Mouse (Mus musculus): Measurements from ENCODE around the gene Cables2. TPM values are rescaled to one million over a fixed set of nuclear protein-coding genes. Genes with fewer than 3 reads are reported as not detected.

Cables2 gene
- 12.2 and 16.3 TPM in 2 replicates for polyA plus RNA-seq (2011; ENCODE audit: insufficient read depth, insufficient read length, low replicate concordance, missing spikeins)

- Histone ChIP-seq H3K4me3 (replicated peaks; ENCODE audit: control insufficient read depth, low read depth, low read length) (peak within 1 kb of the TSS; percentile 80), H3K27ac (ENCODE audit: control insufficient read depth, insufficient read depth, low read depth, low read length, poor library complexity) (peak within 1 kb of the TSS; percentile 84), H3K4me1 (ENCODE audit: control insufficient read depth, insufficient read depth, low read length) (peaks cover 22% of the 10 kb centered on the region)
- TF ChIP-seq CTCF (IDR thresholded peaks at IDR 0.05; ENCODE audit: control insufficient read depth, insufficient read depth, low read length) (no peak), POLR2A (IDR thresholded peaks at IDR 0.05; ENCODE audit: borderline replicate concordance, control insufficient read depth, low read depth, low read length) (peak; percentile 15; the same call in 1 of the 2 replicates)
- 2% methylated on average over 67 of the region's 68 CpGs for WGBS
Observed at GRCm38 (mm10) chr2:180273394-180274244, at the start of gene Cables2. Cables2 (minus strand) TSS chr2:180273496.

GRCm38 (mm10) chr2:180322674-180323355 lies 49.5 kb upstream of the Cables2 start:
- TF ChIP-seq POLR2A (IDR thresholded peaks at IDR 0.05; ENCODE audit: borderline replicate concordance, control insufficient read depth, low read depth, low read length) (no peak), CTCF (IDR thresholded peaks at IDR 0.05; ENCODE audit: control insufficient read depth, insufficient read depth, low read length) (no peak)
- no peaks in the 10 kb centered on the region for H3K4me1 ChIP-seq (ENCODE audit: control insufficient read depth, insufficient read depth, low read length)
- no peak overlapping the region for H3K4me3 ChIP-seq (replicated peaks; ENCODE audit: control insufficient read depth, low read depth, low read length)
- WGBS: 77% methylated on average over 14 of the region's 14 CpGs
- no peak overlapping the region for H3K27ac ChIP-seq (ENCODE audit: control insufficient read depth, insufficient read depth, low read depth, low read length, poor library complexity)

GRCm38 (mm10) chr2:180320216-180320615 lies 46.9 kb upstream of the Cables2 start:
- Histone ChIP-seq H3K4me3 (replicated peaks; ENCODE audit: control insufficient read depth, low read depth, low read length) (no peak overlapping the region), H3K4me1 (ENCODE audit: control insufficient read depth, insufficient read depth, low read length) (no peaks in the 10 kb centered on the region), H3K27ac (ENCODE audit: control insufficient read depth, insufficient read depth, low read depth, low read length, poor library complexity) (no peak overlapping the region)
- 77% methylated on average over 4 of the region's 4 CpGs for WGBS
- TF ChIP-seq POLR2A (IDR thresholded peaks at IDR 0.05; ENCODE audit: borderline replicate concordance, control insufficient read depth, low read depth, low read length): no peak
- no peak for TF ChIP-seq CTCF (IDR thresholded peaks at IDR 0.05; ENCODE audit: control insufficient read depth, insufficient read depth, low read length)

- Histone ChIP-seq H3K4me1 (ENCODE audit: control insufficient read depth, insufficient read depth, low read length) (no peaks in the 10 kb centered on the region), H3K4me3 (replicated peaks; ENCODE audit: control insufficient read depth, low read depth, low read length) (no peak overlapping the region), H3K27ac (ENCODE audit: control insufficient read depth, insufficient read depth, low read depth, low read length, poor library complexity) (no peak overlapping the region)
- TF ChIP-seq CTCF (IDR thresholded peaks at IDR 0.05; ENCODE audit: control insufficient read depth, insufficient read depth, low read length) (no peak), POLR2A (IDR thresholded peaks at IDR 0.05; ENCODE audit: borderline replicate concordance, control insufficient read depth, low read depth, low read length) (no peak)
- 80% methylated on average over 7 of the region's 7 CpGs for WGBS
Observed at GRCm38 (mm10) chr2:180317591-180317990, 44.3 kb upstream of the Cables2 start.

- H3K4me1 ChIP-seq (ENCODE audit: control insufficient read depth, insufficient read depth, low read length): no peaks in the 10 kb centered on the region
- no peak overlapping the region for H3K27ac ChIP-seq (ENCODE audit: control insufficient read depth, insufficient read depth, low read depth, low read length, poor library complexity)
- H3K4me3 ChIP-seq (replicated peaks; ENCODE audit: control insufficient read depth, low read depth, low read length): no peak overlapping the region
- no peak for TF ChIP-seq POLR2A (IDR thresholded peaks at IDR 0.05; ENCODE audit: borderline replicate concordance, control insufficient read depth, low read depth, low read length)
- 58% methylated on average over 2 of the region's 2 CpGs for WGBS
Observed at GRCm38 (mm10) chr2:180314292-180314691, 41.0 kb upstream of the Cables2 start.

DNA sequence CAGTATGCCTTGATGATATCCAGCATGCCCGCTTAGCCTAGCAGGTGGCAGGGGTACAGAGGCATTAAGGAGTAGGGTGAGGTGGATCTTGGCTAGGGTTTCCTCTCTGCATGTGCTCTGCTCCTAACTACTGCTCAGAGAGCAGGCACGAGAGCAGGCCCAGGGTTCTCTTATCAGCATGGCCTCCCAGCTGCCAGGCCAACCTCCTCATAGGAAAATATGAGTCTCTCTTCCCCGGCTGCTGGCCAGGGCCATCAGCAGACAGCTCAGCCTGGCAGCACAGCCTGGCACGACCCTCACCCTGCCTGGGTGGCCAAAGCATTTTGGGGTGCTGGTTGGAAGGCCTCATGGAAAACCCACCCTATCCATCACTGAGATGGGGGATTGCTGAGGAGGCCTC lies 37.9 kb upstream of the Cables2 start:
- WGBS: 74% methylated on average over 4 of the region's 4 CpGs
- Histone ChIP-seq H3K4me1 (ENCODE audit: control insufficient read depth, insufficient read depth, low read length) (no peaks in the 10 kb centered on the region), H3K4me3 (replicated peaks; ENCODE audit: control insufficient read depth, low read depth, low read length) (no peak overlapping the region), H3K27ac (ENCODE audit: control insufficient read depth, insufficient read depth, low read depth, low read length, poor library complexity) (no peak overlapping the region)
- TF ChIP-seq POLR2A (IDR thresholded peaks at IDR 0.05; ENCODE audit: borderline replicate concordance, control insufficient read depth, low read depth, low read length): no peak
- no peak for TF ChIP-seq CTCF (IDR thresholded peaks at IDR 0.05; ENCODE audit: control insufficient read depth, insufficient read depth, low read length)

DNA sequence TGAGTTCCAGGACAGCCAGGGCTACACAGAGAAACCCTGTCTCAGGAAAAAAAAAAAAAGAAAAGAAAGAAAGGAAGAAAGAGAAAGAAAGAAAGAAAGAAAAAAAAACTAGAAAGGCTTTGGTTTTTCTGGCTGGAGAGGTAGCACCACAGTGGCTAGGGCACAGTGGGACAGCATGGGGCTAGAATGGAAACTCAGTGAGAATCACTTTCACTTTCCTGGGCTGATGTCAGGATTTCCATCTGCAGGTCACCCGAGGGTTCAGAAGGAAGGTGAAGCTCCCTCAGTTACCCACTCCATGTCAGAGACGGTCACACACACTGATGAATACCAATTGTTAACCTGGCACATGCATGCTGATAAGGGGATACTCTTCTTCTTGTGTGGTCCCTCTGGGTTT lies 34.4 kb upstream of the Cables2 start:
- Histone ChIP-seq H3K4me1 (ENCODE audit: control insufficient read depth, insufficient read depth, low read length) (no peaks in the 10 kb centered on the region), H3K27ac (ENCODE audit: control insufficient read depth, insufficient read depth, low read depth, low read length, poor library complexity) (no peak overlapping the region), H3K4me3 (replicated peaks; ENCODE audit: control insufficient read depth, low read depth, low read length) (no peak overlapping the region)
- WGBS: 30% methylated on average over 2 of the region's 2 CpGs
- no peak for TF ChIP-seq POLR2A (IDR thresholded peaks at IDR 0.05; ENCODE audit: borderline replicate concordance, control insufficient read depth, low read depth, low read length)
- no peak for TF ChIP-seq CTCF (IDR thresholded peaks at IDR 0.05; ENCODE audit: control insufficient read depth, insufficient read depth, low read length)

DNA sequence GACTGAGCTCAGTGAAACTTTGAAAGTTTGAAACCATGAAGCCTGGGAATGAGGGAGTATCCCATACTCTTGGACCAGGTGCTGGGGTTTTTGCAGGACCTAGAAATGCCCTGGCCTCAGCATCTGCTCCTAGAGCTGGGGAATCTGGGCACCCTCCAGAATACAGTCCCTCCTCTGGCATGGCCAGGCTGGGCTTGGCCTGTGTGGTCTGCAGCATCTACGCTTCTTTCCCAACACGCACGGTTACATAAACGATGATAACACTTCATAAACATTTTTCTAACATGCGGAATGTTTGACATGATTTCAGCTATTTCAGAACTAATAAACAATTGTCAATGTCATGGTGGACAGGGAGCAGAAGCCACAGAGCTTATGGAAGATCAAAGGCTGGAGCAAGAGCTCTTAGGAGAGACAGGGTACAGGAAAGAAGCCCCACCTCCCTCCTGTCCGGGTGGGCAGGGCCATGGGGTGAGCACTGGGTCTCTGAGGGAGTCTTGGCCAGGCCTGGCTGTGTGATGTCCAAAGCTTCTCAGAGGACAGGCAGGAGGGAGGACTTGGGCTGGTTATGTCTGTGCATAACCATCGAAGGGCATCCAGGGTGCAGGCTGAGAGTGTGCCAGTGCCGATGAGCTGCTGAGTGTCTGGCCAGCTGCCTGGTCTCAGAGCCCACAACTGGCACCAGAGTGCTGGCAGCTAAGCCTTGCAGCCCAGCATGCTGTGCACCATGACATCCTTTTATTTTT lies 33.3 kb upstream of the Cables2 start:
- no peak overlapping the region for H3K4me3 ChIP-seq (replicated peaks; ENCODE audit: control insufficient read depth, low read depth, low read length)
- TF ChIP-seq CTCF (IDR thresholded peaks at IDR 0.05; ENCODE audit: control insufficient read depth, insufficient read depth, low read length) (no peak), POLR2A (IDR thresholded peaks at IDR 0.05; ENCODE audit: borderline replicate concordance, control insufficient read depth, low read depth, low read length) (no peak)
- H3K4me1 ChIP-seq (ENCODE audit: control insufficient read depth, insufficient read depth, low read length): no peaks in the 10 kb centered on the region
- 82% methylated on average over 8 of the region's 8 CpGs for WGBS
- peak overlapping the region; percentile 15; the same call in 1 of the 2 replicates for H3K27ac ChIP-seq (ENCODE audit: control insufficient read depth, insufficient read depth, low read depth, low read length, poor library complexity)
